Mouse (Mus musculus) midbrain, embryonic 10.5 days (tissue): Measurements from ENCODE around the gene BC034090. TPM values are rescaled to one million over a fixed set of nuclear protein-coding genes. Genes with fewer than 3 reads are reported as not detected.
A peak's percentile ranks its signal among the peaks of the same experiment; 100 is the strongest.
"Not testable (repeated sequence)": the region's sequence is repeated elsewhere in the genome, so short reads cannot be mapped to it uniquely, and the experiment has no call there.

ENCODE experiments used
- DNase-seq: peaks from one replicate; pipeline ENCODE4 v3.0.0-alpha.2; 2017; ENCODE audit warnings: low spot score
- H3K27ac ChIP-seq: fragments of 300-500 bp; sonication (generic); replicated peaks from 2 replicates; pipeline ENCODE4 v1.5.1; 2016; ENCODE audit warnings: mild to moderate bottlenecking
- H3K27me3 ChIP-seq: fragments of 300-500 bp; sonication (generic); 2 replicates; pipeline ENCODE4 v1.6.1; 2016; ENCODE audit warnings: low read depth, mild to moderate bottlenecking; ENCODE audit not compliant: poor library complexity, severe bottlenecking
- H3K36me3 ChIP-seq: fragments of 300-500 bp; sonication (generic); 2 replicates; pipeline ENCODE4 v1.6.1; 2016; ENCODE audit warnings: mild to moderate bottlenecking, moderate library complexity
- H3K4me1 ChIP-seq: fragments of 300-500 bp; sonication (generic); 2 replicates; pipeline ENCODE4 v1.6.1; 2016
- H3K4me3 ChIP-seq: fragments of 300-500 bp; sonication (generic); 2 replicates; pipeline ENCODE4 v1.5.1; 2016; ENCODE audit warnings: mild to moderate bottlenecking, moderate library complexity
- H3K9me3 ChIP-seq: fragments of 300-500 bp; sonication (generic); replicated peaks from 2 replicates; pipeline ENCODE4 v1.6.1; 2016; ENCODE audit warnings: mild to moderate bottlenecking
- WGBS: fragments of 180-500 bp; shearing (Covaris S2); methylation state at CpG from one replicate; pipeline ENCODE4 v1.1.7; 2016; 5-methylcytosine and 5-hydroxymethylcytosine counted together
- polyA plus RNA-seq: library from polyadenylated mRNA; unstranded; fragments of >200 nt; fragmentation: Nextera tagmentation; extraction: Ambion mirVana; gene quantifications from 2 replicates; pipeline ENCODE4 v1.2.1, GENCODE M21; 2016

Gene BC034090
- polyA plus RNA-seq, 1 experiment from 2014 or later, result 5.2 TPM

DNA sequence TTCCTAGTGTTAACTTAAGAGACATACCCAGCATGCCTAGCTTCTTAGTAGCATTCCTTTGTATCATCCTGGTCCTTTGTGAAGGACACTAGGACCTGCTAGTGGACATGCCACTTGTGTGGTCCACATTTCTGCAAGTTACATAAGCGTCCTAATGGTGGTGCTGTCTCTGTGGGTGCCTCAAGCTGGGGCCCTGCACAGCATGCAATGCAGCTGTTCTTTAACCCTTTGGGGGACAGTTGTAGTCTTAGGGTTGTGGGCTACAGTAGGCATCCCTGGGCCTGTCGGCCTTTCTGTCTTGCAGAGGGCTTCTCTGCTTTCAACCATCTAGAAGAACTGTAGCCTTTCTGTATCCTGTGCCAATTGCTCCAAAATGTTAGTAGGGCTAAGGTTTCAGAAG lies 43.3 kb downstream of the BC034090 start:
- H3K27me3 ChIP-seq, result no peaks in the 10 kb centered on the region
- H3K4me1 ChIP-seq, result peaks cover 35% of the 10 kb centered on the region
- no peak for DNase-seq
- WGBS, result 64% methylated on average over 2 of the region's 2 CpGs
- H3K27ac ChIP-seq, result 0 out of 2 replicates have a peak overlapping the region, but pooled peaks have one; percentile 17
- H3K36me3 ChIP-seq, result peaks cover 89% of the 10 kb centered on the region
- H3K4me3 ChIP-seq, result no peak overlapping the region
- no peaks in the 10 kb centered on the region for H3K9me3 ChIP-seq

DNA sequence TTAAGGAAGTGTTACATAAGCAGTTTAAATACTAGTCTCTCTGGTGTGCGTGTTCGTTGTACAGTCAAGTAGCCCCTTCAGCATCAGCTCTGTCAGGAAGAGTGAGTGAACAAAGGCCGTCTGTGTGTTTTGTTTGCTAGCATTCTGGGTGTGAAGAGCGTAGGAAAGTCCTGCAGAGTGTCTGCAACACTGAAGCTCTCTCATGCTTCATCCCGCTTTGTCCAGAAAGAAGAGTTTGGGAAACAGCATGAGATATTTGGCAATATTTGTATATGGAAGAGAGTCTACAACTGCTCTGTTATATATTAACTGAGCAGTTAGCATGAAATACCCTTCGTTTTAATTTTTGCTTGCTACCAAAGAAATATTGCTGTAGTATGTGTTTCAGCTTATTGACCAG lies 44.7 kb downstream of the BC034090 start:
- Histone ChIP-seq H3K9me3 (no peaks in the 10 kb centered on the region), H3K27ac (no peak overlapping the region), H3K27me3 (no peaks in the 10 kb centered on the region), H3K4me1 (peaks cover 21% of the 10 kb centered on the region), H3K4me3 (no peak overlapping the region), H3K36me3 (peaks cover 90% of the 10 kb centered on the region)
- WGBS, result 87% methylated on average over 6 of the region's 6 CpGs
- no peak for DNase-seq

GRCm38 (mm10) chr1:155196691-155197090 lies 47.6 kb downstream of the BC034090 start:
- no peak overlapping the region for H3K4me3 ChIP-seq
- H3K27ac ChIP-seq, result no peak overlapping the region
- H3K4me1 ChIP-seq, result peaks cover 5% of the 10 kb centered on the region
- H3K27me3 ChIP-seq, result no peaks in the 10 kb centered on the region
- WGBS, result 91% methylated on average over 4 of the region's 4 CpGs
- peaks cover 94% of the 10 kb centered on the region for H3K36me3 ChIP-seq
- DNase-seq, result no peak
- no peaks in the 10 kb centered on the region for H3K9me3 ChIP-seq

- no peaks in the 10 kb centered on the region for H3K27me3 ChIP-seq
- no peaks in the 10 kb centered on the region for H3K9me3 ChIP-seq
- no peaks in the 10 kb centered on the region for H3K4me1 ChIP-seq
- no peak for DNase-seq
- H3K36me3 ChIP-seq, result peaks cover 94% of the 10 kb centered on the region
- no peak overlapping the region for H3K27ac ChIP-seq
- WGBS, result 88% methylated on average over 15 of the region's 15 CpGs
- no peak overlapping the region for H3K4me3 ChIP-seq
Observed at GRCm38 (mm10) chr1:155192805-155193368, 51.4 kb downstream of the BC034090 start.

DNA sequence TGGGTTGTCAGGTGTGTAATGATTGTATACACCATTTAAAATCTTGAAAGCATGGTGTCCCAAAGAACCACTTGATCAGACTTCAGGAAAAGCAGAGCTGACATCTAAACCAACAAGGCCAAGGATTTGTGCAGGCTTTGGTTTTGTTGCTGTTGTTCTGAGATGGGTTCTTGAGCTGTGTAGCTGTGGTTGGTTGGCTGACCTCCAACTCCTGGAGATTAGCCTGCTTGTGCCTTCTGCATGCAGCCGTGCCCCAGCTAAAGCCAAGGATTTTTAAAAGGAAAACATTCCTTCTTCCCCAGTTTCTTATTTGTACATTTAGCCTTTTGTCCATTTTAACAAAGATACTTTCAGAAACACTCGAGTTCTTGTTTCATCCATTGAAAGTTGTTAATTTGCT lies 52.6 kb downstream of the BC034090 start:
- Histone ChIP-seq H3K27me3 (no peaks in the 10 kb centered on the region), H3K4me3 (no peak overlapping the region), H3K9me3 (no peaks in the 10 kb centered on the region), H3K36me3 (peaks cover 91% of the 10 kb centered on the region), H3K4me1 (no peaks in the 10 kb centered on the region), H3K27ac (no peak overlapping the region)
- DNase-seq, result no peak
- 96% methylated on average over 2 of the region's 2 CpGs for WGBS

DNA sequence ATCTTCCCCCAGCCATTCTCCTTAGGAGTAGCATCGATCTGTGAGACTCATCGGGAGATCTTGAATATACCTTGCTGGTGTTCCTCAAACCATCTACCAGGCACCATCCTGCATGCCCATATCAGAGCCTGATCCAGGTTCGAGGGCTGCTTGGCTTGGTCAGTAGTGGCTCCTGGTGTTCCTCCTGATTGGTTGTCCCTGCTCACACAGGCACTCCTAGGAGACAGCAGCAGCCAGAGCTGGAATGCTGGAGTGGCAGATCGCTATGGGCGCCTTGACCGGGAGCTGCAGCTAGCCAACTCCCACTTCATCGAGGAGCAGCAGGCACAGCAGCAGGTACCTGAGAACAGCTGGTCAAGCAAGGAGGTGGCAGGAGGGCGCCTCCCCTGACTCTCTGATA lies 53.0 kb downstream of the BC034090 start:
- DNase-seq, result no peak
- Histone ChIP-seq H3K4me3 (no peak overlapping the region), H3K27me3 (no peaks in the 10 kb centered on the region), H3K27ac (no peak overlapping the region), H3K9me3 (no peaks in the 10 kb centered on the region), H3K4me1 (no peaks in the 10 kb centered on the region), H3K36me3 (peaks cover 92% of the 10 kb centered on the region)
- WGBS, result 90% methylated on average over 8 of the region's 8 CpGs

GRCm38 (mm10) chr1:155188656-155189055 lies 55.6 kb downstream of the BC034090 start:
- peaks cover 83% of the 10 kb centered on the region for H3K36me3 ChIP-seq
- H3K4me1 ChIP-seq, result no peaks in the 10 kb centered on the region
- DNase-seq, result no peak
- H3K4me3 ChIP-seq, result no peak overlapping the region
- no peaks in the 10 kb centered on the region for H3K27me3 ChIP-seq
- no peaks in the 10 kb centered on the region for H3K9me3 ChIP-seq
- no peak overlapping the region for H3K27ac ChIP-seq
- WGBS, result 94% methylated on average over 4 of the region's 4 CpGs

DNA sequence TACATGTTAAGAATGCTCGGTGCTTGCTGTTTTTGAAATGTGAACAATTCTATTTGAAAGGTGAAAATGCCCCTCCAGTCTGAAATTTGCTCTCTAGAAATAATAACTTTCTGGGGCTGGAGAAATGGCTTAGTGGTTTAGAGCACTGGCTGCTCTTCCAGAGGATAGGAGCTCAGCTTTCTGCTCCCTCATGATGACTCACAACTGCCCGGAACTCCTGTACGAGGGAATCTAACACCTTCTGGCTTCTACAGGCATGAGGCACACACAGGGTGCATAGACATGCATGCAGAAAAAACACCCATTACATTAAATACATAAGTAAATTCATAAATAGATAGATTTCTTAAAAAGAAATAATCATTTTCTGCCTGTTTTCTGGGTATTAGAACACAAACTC lies 60.1 kb downstream of the BC034090 start:
- WGBS, result 94% methylated on average over 3 of the region's 3 CpGs
- H3K36me3 ChIP-seq, result peaks cover 80% of the 10 kb centered on the region

DNA sequence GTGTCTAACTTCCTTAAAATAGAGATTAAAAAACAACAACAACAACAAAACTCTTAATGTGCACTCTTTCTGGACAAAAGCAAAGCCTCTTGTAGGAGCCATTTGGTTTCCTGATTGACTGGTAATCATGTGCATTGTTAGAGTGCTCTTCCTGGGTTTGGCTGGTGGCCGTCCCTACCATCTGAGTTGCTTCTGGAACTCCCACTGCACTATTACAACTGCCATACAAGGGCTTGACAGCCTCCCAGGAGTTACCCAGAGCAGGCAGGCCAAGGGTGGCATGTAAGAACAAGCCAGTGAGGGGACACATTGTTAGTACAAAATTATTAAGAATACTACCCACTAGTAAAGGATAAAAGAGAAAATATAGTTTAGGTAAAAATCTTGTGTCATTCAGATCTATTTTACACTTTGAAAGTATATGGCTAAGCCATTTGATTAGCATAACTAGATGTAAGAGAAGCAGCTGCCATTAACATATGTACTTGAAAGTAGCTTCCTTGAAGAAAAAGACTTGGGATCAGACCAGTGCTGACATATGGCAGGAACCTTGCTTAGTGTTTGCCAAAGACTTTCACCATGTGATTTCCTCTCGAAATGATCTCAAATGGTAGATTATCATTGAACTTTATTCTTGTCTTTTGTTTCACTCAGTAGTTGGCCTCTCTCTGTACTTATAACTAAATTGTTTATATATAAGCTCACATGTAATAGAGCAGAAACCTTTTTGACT lies 65.9 kb downstream of the BC034090 start:
- Histone ChIP-seq H3K4me3 (no peak overlapping the region), H3K36me3 (peaks cover 92% of the 10 kb centered on the region)
- WGBS, result 88% methylated on average over 2 of the region's 2 CpGs

More for the DNA sequence above, 60.1 kb downstream of the BC034090 start:
- no peak for DNase-seq
- Histone ChIP-seq H3K4me3 (no peak overlapping the region), H3K27me3 (no peaks in the 10 kb centered on the region), H3K9me3 (no peaks in the 10 kb centered on the region), H3K4me1 (no peaks in the 10 kb centered on the region), H3K27ac (no peak overlapping the region)

GRCm38 (mm10) chr1:155174424-155174823 lies 69.8 kb downstream of the BC034090 start:
- H3K4me1 ChIP-seq, result peaks cover 4% of the 10 kb centered on the region; the same call in 1 of the 2 replicates
- DNase-seq, result no peak
- H3K4me3 ChIP-seq, result no peak overlapping the region
- no peaks in the 10 kb centered on the region for H3K27me3 ChIP-seq
- 87% methylated on average over 1 of the region's 1 CpGs for WGBS
- H3K36me3 ChIP-seq, result peaks cover 55% of the 10 kb centered on the region
- no peak overlapping the region for H3K27ac ChIP-seq
- no peaks in the 10 kb centered on the region for H3K9me3 ChIP-seq

More for the DNA sequence above, 65.9 kb downstream of the BC034090 start:
- Histone ChIP-seq H3K27ac (no peak overlapping the region), H3K4me1 (no peaks in the 10 kb centered on the region), H3K27me3 (no peaks in the 10 kb centered on the region), H3K9me3 (no peaks in the 10 kb centered on the region)
- DNase-seq, result no peak

GRCm38 (mm10) chr1:155173644-155174016 lies 70.6 kb downstream of the BC034090 start:
- not testable (repeated sequence) for DNase-seq, H3K27me3 ChIP-seq, H3K27ac ChIP-seq, H3K4me3 ChIP-seq, H3K4me1 ChIP-seq, H3K9me3 ChIP-seq
- peaks cover 47% of the 10 kb centered on the region for H3K36me3 ChIP-seq
- 71% methylated on average over 1 of the region's 1 CpGs for whole genome bisulfite sequencing

- Histone ChIP-seq H3K4me1 (peaks cover 4% of the 10 kb centered on the region; the same call in 1 of the 2 replicates), H3K27me3 (no peaks in the 10 kb centered on the region), H3K27ac (no peak overlapping the region), H3K36me3 (peaks cover 46% of the 10 kb centered on the region), H3K4me3 (no peak overlapping the region), H3K9me3 (no peaks in the 10 kb centered on the region)
- WGBS, result 93% methylated on average over 3 of the region's 3 CpGs
- no peak for DNase-seq
Observed at GRCm38 (mm10) chr1:155172895-155173643, 71.2 kb downstream of the BC034090 start.

GRCm38 (mm10) chr1:155169935-155170334 lies 74.3 kb downstream of the BC034090 start:
- Histone ChIP-seq H3K36me3 (peaks cover 19% of the 10 kb centered on the region), H3K9me3 (no peaks in the 10 kb centered on the region), H3K27me3 (no peaks in the 10 kb centered on the region), H3K4me1 (peaks cover 4% of the 10 kb centered on the region; the same call in 1 of the 2 replicates), H3K27ac (no peak overlapping the region), H3K4me3 (no peak overlapping the region)
- DNase-seq, result no peak
